Mouse (Mus musculus) hindbrain, postnatal 0 days (tissue): ENCODE data around the gene Klhdc7b. TPM values are rescaled to one million over a fixed set of nuclear protein-coding genes. Genes with fewer than 3 reads are reported as not detected.

ENCODE experiments used
- ATAC-seq: fragments of 200-750 bp; cut with Nextera tagmentation; 2 replicates; pipeline ENCODE4 v1.8.0; 2017; ENCODE audit warnings: mild to moderate bottlenecking, moderate TSS enrichment, moderate library complexity
- DNase-seq: peaks from one replicate; pipeline ENCODE4 v3.0.0-alpha.2; 2015; ENCODE audit warnings: low spot score
- H3K27ac ChIP-seq: fragments of 300-500 bp; sonication (generic); 2 replicates; pipeline ENCODE4 v1.5.1; 2014; ENCODE audit warnings: mild to moderate bottlenecking
- H3K27me3 ChIP-seq: fragments of 300-500 bp; sonication (generic); 2 replicates; pipeline ENCODE4 v1.6.1; 2014; ENCODE audit warnings: low read length, mixed read lengths; ENCODE audit not compliant: insufficient read depth
- H3K36me3 ChIP-seq: fragments of 300-500 bp; sonication (generic); 2 replicates; pipeline ENCODE4 v1.6.1; 2014; ENCODE audit warnings: low read length, mixed read lengths; ENCODE audit not compliant: insufficient read depth
- H3K4me1 ChIP-seq: fragments of 300-500 bp; sonication (generic); 2 replicates; pipeline ENCODE4 v1.6.1; 2014; ENCODE audit warnings: antibody characterized with exemption, low read length, mixed read lengths; ENCODE audit not compliant: insufficient read depth
- H3K4me2 ChIP-seq: fragments of 300-500 bp; sonication (generic); 2 replicates; pipeline ENCODE4 v1.6.1; 2014; ENCODE audit warnings: low read depth, mild to moderate bottlenecking, low read length, moderate library complexity, mixed read lengths
- H3K4me3 ChIP-seq: fragments of 300-500 bp; sonication (generic); 2 replicates; pipeline ENCODE4 v1.5.1; 2014; ENCODE audit warnings: low read length
- H3K9ac ChIP-seq: fragments of 300-500 bp; sonication (generic); replicated peaks from 2 replicates; pipeline ENCODE4 v1.6.1; 2014; ENCODE audit warnings: mild to moderate bottlenecking, low read length, moderate library complexity, mixed read lengths
- H3K9me3 ChIP-seq: fragments of 300-500 bp; sonication (generic); 2 replicates; pipeline ENCODE4 v1.6.1; 2016; ENCODE audit warnings: low read length, mixed read lengths
- CTCF ChIP-seq: IDR thresholded peaks from 2 replicates; pipeline ENCODE4 v1.5.1; 2016; ENCODE audit warnings: antibody characterized with exemption, control low read depth, low read depth
- whole genome bisulfite sequencing: fragments of 180-500 bp; shearing (Covaris S2); extraction: QIAGEN DNeasy Blood & Tissue Kit; methylation state at CpG from one replicate; pipeline ENCODE4 v1.1.7; 2014; 5-methylcytosine and 5-hydroxymethylcytosine counted together
- polyA plus RNA-seq: library from polyadenylated mRNA; unstranded; fragments of >200 nt; fragmentation: Nextera tagmentation; extraction: Ambion mirVana; gene quantifications from 2 replicates; pipeline ENCODE4 v1.2.1, GENCODE M21; 2015
- total RNA-seq: library from RNA; depleted of rRNA; stranded (reverse); fragments of >200 nt; gene quantifications from 2 replicates; pipeline ENCODE4 v1.2.3, GENCODE M21; 2014

Klhdc7b gene
- total and polyA plus RNA-seq, 2 experiments from 2014 or later, result 0.04 to 0.26 TPM

- no peak for ATAC-seq
- 84% methylated on average over 15 of the region's 15 CpGs for WGBS
- H3K27ac ChIP-seq, result no peak overlapping the region
- TF ChIP-seq CTCF, result no peak
- no peak overlapping the region for H3K9ac ChIP-seq
- no peak overlapping the region for H3K4me2 ChIP-seq
- peaks cover 14% of the 10 kb centered on the region for H3K4me1 ChIP-seq
- peaks cover 32% of the 10 kb centered on the region for H3K36me3 ChIP-seq
- DNase-seq, result no peak
- no peak overlapping the region for H3K4me3 ChIP-seq
- no peaks in the 10 kb centered on the region for H3K27me3 ChIP-seq
- H3K9me3 ChIP-seq, result no peaks in the 10 kb centered on the region
Observed at GRCm38 (mm10) chr15:89351302-89351701, 33.4 kb upstream of the Klhdc7b start.

GRCm38 (mm10) chr15:89352054-89352453 lies 32.7 kb upstream of the Klhdc7b start:
- Histone ChIP-seq H3K9me3 (no peaks in the 10 kb centered on the region), H3K9ac (no peak overlapping the region), H3K27me3 (no peaks in the 10 kb centered on the region), H3K36me3 (peaks cover 32% of the 10 kb centered on the region), H3K4me3 (no peak overlapping the region), H3K27ac (no peak overlapping the region), H3K4me1 (peaks cover 14% of the 10 kb centered on the region), H3K4me2 (no peak overlapping the region)
- DNase-seq (no peak), ATAC-seq (no peak)
- TF ChIP-seq CTCF, result no peak
- 95% methylated on average over 14 of the region's 14 CpGs for WGBS

GRCm38 (mm10) chr15:89352795-89353194 lies 31.9 kb upstream of the Klhdc7b start:
- TF ChIP-seq CTCF, result no peak
- no peak for DNase-seq
- Histone ChIP-seq H3K9me3 (no peaks in the 10 kb centered on the region), H3K27ac (no peak overlapping the region), H3K4me3 (no peak overlapping the region), H3K36me3 (peaks cover 32% of the 10 kb centered on the region), H3K4me2 (no peak overlapping the region), H3K4me1 (peaks cover 14% of the 10 kb centered on the region), H3K9ac (no peak overlapping the region), H3K27me3 (no peaks in the 10 kb centered on the region)
- no peak for ATAC-seq
- WGBS, result 96% methylated on average over 12 of the region's 12 CpGs

- DNase-seq (no peak), ATAC-seq (no peak)
- Histone ChIP-seq H3K27ac (no peak overlapping the region), H3K9ac (no peak overlapping the region; the same call in 1 of the 2 replicates), H3K9me3 (no peaks in the 10 kb centered on the region), H3K4me2 (no peak overlapping the region), H3K4me3 (no peak overlapping the region), H3K4me1 (peaks cover 14% of the 10 kb centered on the region), H3K27me3 (no peaks in the 10 kb centered on the region), H3K36me3 (peaks cover 32% of the 10 kb centered on the region)
- no peak for TF ChIP-seq CTCF
- WGBS, result 96% methylated on average over 16 of the region's 16 CpGs
Observed at GRCm38 (mm10) chr15:89353837-89354236, 30.9 kb upstream of the Klhdc7b start.

GRCm38 (mm10) chr15:89354455-89354854 lies 30.3 kb upstream of the Klhdc7b start:
- H3K9ac ChIP-seq, result peak overlapping the region; percentile 73
- WGBS, result 82% methylated on average over 7 of the region's 7 CpGs
- H3K4me3 ChIP-seq, result peak overlapping the region; percentile 85
- H3K4me2 ChIP-seq, result peak overlapping the region; percentile 87
- peaks cover 32% of the 10 kb centered on the region for H3K36me3 ChIP-seq
- no peak for TF ChIP-seq CTCF
- no peaks in the 10 kb centered on the region for H3K9me3 ChIP-seq
- peaks cover 14% of the 10 kb centered on the region for H3K4me1 ChIP-seq
- H3K27me3 ChIP-seq, result no peaks in the 10 kb centered on the region
- DNase-seq (no peak), ATAC-seq (no peak)
- no peak overlapping the region for H3K27ac ChIP-seq

- H3K27ac ChIP-seq, result peak within 1 kb of the TSS; percentile 89
- DNase-seq, result peak; percentile 98
- WGBS, result under 1% methylated on average over 64 of the region's 64 CpGs
- H3K4me1 ChIP-seq, result peaks cover 14% of the 10 kb centered on the region
- no peaks in the 10 kb centered on the region for H3K9me3 ChIP-seq
- H3K27me3 ChIP-seq, result no peaks in the 10 kb centered on the region
- peak; percentile 95 for ATAC-seq
- peak within 1 kb of the TSS; percentile 87 for H3K4me2 ChIP-seq
- H3K4me3 ChIP-seq, result peak within 1 kb of the TSS; percentile 85
- no peak for TF ChIP-seq CTCF
- peaks cover 31% of the 10 kb centered on the region for H3K36me3 ChIP-seq
- peak within 1 kb of the TSS; percentile 73 for H3K9ac ChIP-seq
Observed at GRCm38 (mm10) chr15:89355241-89356187, 29.2 kb upstream of the Klhdc7b start, which contains the start of the genes Lmf2 and Ncaph2. Gene Lmf2, minus strand, starts transcription at chr15:89355659. Gene Ncaph2, plus strand, starts transcription at chr15:89355719.

- H3K4me3 ChIP-seq, result peak overlapping the region; percentile 85
- peaks cover 34% of the 10 kb centered on the region for H3K36me3 ChIP-seq
- peak overlapping the region; percentile 73 for H3K9ac ChIP-seq
- no peaks in the 10 kb centered on the region for H3K27me3 ChIP-seq
- no peak for TF ChIP-seq CTCF
- H3K27ac ChIP-seq, result peak overlapping the region; percentile 89
- H3K4me1 ChIP-seq, result peaks cover 14% of the 10 kb centered on the region
- peak; percentile 69 for ATAC-seq
- H3K4me2 ChIP-seq, result peak overlapping the region; percentile 87
- no peaks in the 10 kb centered on the region for H3K9me3 ChIP-seq
- DNase-seq, result peak; percentile 90
- 1% methylated on average over 15 of the region's 15 CpGs for WGBS
Observed at GRCm38 (mm10) chr15:89356372-89356771, 28.3 kb upstream of the Klhdc7b start.
